Comparison of ENCODE assay signal across 21 mouse cellular contexts in genomic region chr14:91458756-91459155, GRCm38 (mm10).
"Had no signal": no experiment of that assay in that cellular context is flagged by ENCODE, and none has a peak within 500 bp of the region (broad histone marks: within the 10 kb centered on the region; RNA-seq: fewer than 3 reads in every experiment).

No protein-coding gene starts in this region.

- H3K9ac ChIP-seq: kidney, embryonic 15.5 days; liver, embryonic 14.5 days; liver, postnatal 0 days; lung, embryonic 14.5 days; midbrain, embryonic 13.5 days; stomach, embryonic 15.5 days had no signal

- H3K9me3 ChIP-seq: kidney, embryonic 15.5 days; midbrain, embryonic 10.5 days; midbrain, embryonic 13.5 days; stomach, embryonic 15.5 days had no signal

- DNase-seq: kidney, adult 8-10 months; kidney, postnatal 10 days; kidney, postnatal 36 days; layer of hippocampus, postnatal 36 days; liver, postnatal 0 days; lung, embryonic 14.5 days; right cerebral cortex, adult 18-20 months; right cerebral cortex, postnatal 14 days; right cerebral cortex, postnatal 4 days; thymus, adult 18-20 months; thymus, postnatal 36 days had no signal

- ATAC-seq: liver, postnatal 0 days; lung, postnatal 0 days; midbrain, embryonic 13.5 days; midbrain, embryonic 16.5 days had no signal

- H3K4me1 ChIP-seq: kidney, embryonic 15.5 days; megakaryocyte, embryonic 14.5 days; midbrain, embryonic 10.5 days; midbrain, embryonic 13.5 days; stomach, embryonic 15.5 days had no signal

- H3K4me3 ChIP-seq: kidney, embryonic 15.5 days; left cerebral cortex, adult 2 months; megakaryocyte, embryonic 14.5 days; midbrain, embryonic 10.5 days; midbrain, embryonic 13.5 days; stomach, embryonic 15.5 days had no signal

- H3K27ac ChIP-seq: kidney, embryonic 15.5 days; left cerebral cortex, adult 2 months; liver, embryonic 14.5 days; macrophage; midbrain, embryonic 10.5 days; midbrain, embryonic 13.5 days; stomach, embryonic 15.5 days had no signal

- H3K27me3 ChIP-seq: kidney, embryonic 15.5 days; megakaryocyte, embryonic 14.5 days; midbrain, embryonic 13.5 days; stomach, embryonic 15.5 days had no signal

- H3K36me3 ChIP-seq: kidney, embryonic 15.5 days; midbrain, embryonic 10.5 days; midbrain, embryonic 13.5 days; stomach, embryonic 15.5 days had no signal

- H3K4me2 ChIP-seq: kidney, embryonic 15.5 days; lung, embryonic 14.5 days; midbrain, embryonic 13.5 days; stomach, embryonic 15.5 days had no signal
